Mouse (Mus musculus) C2C12 (cell line): Measurements from ENCODE around the gene Brd4.

Experiments used
- CTCF ChIP-seq: IDR thresholded peaks from one replicate; pipeline ENCODE4 v1.5.1; 2011; ENCODE audit not compliant: control insufficient read depth, insufficient read depth, insufficient read length
- FOSL1 ChIP-seq: IDR thresholded peaks from one replicate; pipeline ENCODE4 v1.8.0; 2011; ENCODE audit warnings: mild to moderate bottlenecking, low read length; ENCODE audit not compliant: poor library complexity, insufficient read depth, severe bottlenecking
- MAX ChIP-seq: IDR thresholded peaks from one replicate; pipeline ENCODE4 v1.6.1; 2011; ENCODE audit warnings: mild to moderate bottlenecking, control low read depth
- MYOD1 ChIP-seq: IDR thresholded peaks from one replicate; pipeline ENCODE4 v1.6.1; 2011; ENCODE audit warnings: low read depth; ENCODE audit not compliant: control insufficient read depth, insufficient read length
- MYOG ChIP-seq: IDR thresholded peaks from one replicate; pipeline ENCODE4 v1.6.1; 2011; ENCODE audit not compliant: control insufficient read depth, insufficient read length; ENCODE audit errors: extremely low read depth
- USF1 ChIP-seq: IDR thresholded peaks from one replicate; pipeline ENCODE4 v1.6.1; 2011; ENCODE audit warnings: low read depth, mild to moderate bottlenecking, control low read depth, moderate library complexity

GRCm38 (mm10) chr17:32201086-32201485 lies 83.4 kb downstream of the Brd4 start:
- no peak for TF ChIP-seq CTCF
- no peak for TF ChIP-seq MAX
- TF ChIP-seq MYOD1: no peak
- no peak for TF ChIP-seq MYOG
- TF ChIP-seq FOSL1: no peak
- no peak for TF ChIP-seq USF1
